Mouse (Mus musculus) urinary bladder, postnatal 14 days (tissue): ENCODE measurements around the gene Psmb10.
A peak's percentile ranks its signal among the peaks of the same experiment; 100 is the strongest.
"Not testable (repeated sequence)": the region's sequence is repeated elsewhere in the genome, so short reads cannot be mapped to it uniquely, and the experiment has no call there.

Experiments used
- DNase-seq: peaks from one replicate; pipeline ENCODE4 v3.0.0; 2021; ENCODE audit warnings: low spot score

Gene Psmb10

DNA sequence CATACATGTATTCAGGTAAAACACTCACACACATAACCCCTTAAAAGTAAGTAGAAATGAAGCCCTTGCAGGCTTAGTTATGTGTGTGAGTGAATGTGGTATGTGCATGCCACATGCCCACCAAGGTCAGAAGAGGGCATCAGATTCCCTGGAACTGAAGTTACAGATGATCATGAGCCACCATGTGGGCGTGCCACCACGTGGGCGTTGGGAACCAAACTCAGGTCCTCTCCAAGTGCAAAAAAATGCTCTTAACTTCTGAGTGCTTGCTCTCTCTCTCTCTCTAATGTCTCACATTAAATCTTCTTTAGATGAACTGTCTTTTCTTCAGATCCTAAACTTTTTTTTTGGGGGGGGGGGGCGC, at the start of gene Psmb10:
Gene Psmb10 (minus strand): TSS at position 139 of the 364 bp plus-strand sequence.
- DNase-seq, result no peak

DNA sequence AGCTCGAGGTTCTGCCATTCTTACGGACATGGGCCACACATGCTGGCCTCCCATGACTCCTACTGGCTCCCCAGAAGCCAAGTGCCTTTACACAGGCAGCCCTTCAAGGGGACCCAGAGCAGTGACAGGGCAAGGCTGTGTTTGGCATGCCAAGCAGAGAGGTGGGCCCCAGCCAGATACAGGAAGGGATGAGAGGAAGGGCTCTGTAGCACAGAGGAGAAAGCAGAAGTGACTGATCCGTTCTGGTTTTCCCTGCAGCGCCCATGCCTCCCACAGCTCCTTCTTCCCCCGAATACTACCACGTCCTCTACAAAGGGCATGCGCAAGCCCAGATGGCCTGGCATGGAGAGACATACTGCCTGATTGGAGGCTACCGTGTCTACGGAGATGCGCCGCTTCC, 45.2 kb upstream of the Psmb10 start:
- DNase-seq, result not testable (repeated sequence)

DNA sequence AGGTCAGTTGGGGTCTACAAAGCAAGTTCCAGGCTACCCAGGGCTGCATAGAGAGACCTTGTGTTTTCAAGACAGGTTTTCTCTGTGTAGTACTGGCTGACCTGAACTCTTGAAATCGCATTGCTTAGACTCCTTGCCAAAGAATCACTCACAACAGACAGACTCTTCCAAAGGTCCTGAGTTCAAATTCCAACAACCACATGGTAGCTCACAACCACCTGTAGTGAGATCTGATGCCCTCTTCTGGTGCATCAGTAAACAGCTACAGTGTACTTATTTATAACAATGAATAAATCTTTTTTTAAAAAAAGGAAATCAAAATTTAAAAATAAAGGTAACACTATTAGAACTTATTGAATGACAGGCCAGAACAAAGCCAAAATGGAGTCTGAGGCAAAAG, 42.9 kb upstream of the Psmb10 start:
- DNase-seq, result no peak

DNA sequence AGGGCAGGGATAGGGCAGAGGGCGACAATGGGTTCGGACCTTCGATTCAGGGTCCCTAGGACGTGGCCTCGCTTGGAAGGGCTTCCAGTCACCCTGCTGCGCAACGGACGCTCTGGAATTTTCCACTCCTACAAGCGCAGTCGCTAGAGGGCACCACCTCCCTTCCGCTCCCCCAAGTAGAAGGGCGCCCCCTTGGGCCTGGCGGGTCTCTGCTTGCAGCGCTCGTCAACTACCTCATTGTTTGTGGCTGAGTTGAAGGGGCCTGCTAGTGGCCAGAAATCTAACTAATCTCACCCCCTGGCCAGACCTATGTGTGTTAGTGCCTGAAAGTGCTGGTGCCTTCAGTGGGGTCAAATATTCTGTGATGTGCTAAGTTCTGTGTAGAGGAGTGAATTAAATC, 41.1 kb upstream of the Psmb10 start, which contains the start of gene Dpep3:
Gene Dpep3 (minus strand): TSS at position 105 of the 400 bp plus-strand sequence.
- DNase-seq, result no peak

DNA sequence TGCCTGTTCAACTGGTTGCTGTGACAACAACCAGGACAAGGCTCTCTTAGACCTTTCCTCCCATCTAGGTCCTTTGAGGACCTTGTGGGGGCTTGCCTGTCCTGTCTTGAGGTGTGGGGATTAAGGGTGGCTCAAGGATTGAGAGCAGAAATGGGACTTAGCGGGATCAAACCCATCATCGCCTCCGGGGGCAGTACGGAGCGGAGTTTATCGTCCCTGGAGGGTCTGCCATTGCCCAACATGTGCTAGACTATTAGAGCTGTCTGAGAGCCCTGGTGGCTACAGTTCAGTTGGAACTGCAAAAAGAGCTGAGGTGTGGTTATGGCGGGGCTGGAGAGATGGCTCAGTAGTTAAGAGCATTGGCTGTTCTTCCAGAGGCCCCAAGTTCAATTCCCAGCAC, 37.1 kb upstream of the Psmb10 start:
- no peak for DNase-seq

DNA sequence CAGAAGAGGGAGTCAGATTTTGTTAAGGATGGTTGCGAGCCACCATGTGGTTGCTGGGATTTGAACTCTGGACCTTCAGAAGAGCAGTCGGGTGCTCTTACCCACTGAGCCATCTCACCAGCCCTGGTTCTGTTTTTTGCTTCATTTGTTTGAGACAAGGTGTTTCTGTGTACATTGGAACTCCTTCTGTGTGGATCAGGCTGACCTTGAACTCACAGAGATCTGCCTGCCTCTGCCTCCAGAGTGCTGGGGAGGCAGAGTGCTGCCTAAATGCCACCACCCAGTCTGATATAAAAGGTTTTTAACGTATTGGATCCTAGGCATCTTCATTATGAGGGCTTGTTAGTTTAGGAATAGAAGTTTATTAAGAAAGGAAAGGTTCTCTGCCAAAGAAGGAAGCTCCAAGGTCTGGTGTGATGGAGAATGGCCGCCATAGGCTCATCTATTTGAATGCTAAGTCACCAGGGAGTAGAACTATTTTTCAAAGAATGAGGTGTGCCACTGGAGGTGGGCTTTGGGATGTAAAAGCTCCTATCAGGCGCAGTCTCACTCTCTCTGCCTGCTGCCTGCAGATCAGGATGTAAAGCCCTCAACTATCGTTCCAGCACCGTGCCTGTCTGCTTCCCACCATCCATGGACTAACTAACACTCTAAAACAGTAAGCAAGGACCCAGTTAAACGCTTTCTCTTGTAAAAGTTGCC, 32.9 kb upstream of the Psmb10 start:
- no peak for DNase-seq

DNA sequence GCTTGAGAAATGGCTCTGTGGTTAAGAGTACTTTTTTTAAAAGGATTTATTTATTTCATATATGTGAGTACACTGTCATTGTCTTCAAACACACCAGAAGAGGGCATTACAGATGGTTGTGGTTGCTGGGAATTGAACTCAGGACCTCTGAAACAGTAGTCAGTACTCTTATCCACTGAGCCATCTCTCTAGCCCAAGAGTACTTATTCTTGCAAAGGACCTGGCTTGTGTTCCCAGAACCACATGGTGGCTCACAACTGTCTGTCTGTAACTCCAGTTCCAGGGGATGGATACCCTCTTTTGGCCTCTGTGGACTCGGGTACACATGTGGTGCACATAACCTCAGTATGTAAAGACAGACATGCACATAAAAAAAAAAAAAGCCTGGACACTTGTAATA, 31.1 kb upstream of the Psmb10 start:
- no peak for DNase-seq

DNA sequence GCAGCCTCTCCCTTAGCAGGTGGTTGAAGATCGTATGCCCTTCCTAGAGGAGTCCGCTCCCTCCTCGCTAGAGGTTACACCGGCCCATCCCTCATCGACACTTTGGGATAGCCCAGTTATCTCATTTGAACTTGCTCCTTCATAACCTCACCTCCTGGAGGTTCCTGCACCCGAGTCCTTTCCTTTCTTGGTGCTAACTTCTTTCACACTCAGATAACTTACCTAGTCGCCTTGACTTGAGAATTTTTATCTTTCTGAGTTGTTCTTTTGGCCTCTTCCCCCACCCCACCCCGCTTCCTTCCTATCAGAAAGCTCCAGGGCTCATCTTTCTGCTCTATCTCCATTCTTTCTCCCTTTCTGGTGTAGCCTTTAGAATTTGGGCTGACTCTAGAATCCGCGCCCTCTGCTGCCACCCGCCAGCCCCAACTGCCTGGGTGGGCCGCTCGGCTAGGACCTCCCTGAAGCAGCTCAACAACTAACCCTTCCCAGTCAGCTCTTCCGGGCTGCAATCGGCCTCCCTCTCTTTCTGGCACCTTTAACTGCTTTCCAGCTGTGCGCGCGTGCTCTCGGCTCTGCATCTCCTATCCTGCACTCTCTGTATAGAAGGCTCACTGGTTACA, 28.6 kb upstream of the Psmb10 start:
- DNase-seq, result peak; percentile 47

DNA sequence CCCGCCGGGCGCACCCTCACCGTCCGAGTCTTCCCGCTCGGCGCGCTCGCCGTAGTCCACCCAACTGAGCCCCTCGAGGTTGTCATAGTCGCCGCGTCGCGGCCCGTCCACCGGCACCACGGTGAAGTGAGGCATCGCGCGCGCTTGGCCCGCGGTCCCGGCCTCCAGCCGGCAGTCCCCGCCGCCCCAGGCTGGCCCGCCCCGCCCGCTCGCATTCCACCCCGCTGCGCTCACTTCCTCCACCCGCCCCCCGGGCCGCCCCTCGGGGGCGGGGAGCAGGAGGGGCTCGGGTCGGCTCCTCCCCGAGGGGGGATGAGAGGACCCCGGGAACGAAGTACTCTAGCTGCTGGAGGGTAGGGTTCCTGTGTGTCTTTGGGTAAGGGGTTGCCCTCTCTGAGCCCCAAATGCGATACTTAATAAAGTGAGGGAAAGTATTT, 27.7 kb upstream of the Psmb10 start, which contains the start of gene Slc12a4:
Gene Slc12a4 (minus strand): TSS at position 193 of the 437 bp plus-strand sequence.
- peak; percentile 80 for DNase-seq

DNA sequence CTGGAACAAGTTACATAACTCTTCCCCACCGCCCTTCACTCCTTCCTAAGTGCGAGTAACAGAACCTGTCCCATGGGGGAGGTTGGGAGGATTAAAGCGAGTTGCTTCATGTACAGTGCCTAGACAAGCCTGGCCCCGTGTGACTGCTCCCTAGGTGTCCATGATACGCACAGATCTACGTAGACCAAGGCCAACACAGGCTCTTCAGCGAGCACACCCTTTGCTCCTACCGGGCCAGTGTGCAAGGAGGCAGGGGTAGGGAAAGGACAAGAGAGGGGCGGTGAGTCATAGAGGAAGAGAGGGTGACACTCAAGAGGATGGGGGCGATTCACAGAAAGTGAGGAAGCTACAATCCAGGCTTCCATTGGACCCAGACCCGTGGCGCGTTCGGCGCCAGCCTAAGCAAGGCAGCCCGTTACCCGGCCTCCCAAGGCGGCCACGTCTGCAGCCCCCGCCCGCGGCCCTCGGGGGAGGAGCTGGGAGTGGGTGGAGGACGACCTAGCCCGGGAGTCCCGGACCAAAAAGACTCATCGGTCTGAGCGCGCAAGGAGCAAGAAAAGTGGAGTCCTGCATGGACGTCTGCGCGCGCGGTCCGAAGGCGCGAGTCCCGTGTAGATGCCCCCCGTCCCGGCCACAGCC, 27.1 kb upstream of the Psmb10 start:
- DNase-seq, result peak; percentile 61

DNA sequence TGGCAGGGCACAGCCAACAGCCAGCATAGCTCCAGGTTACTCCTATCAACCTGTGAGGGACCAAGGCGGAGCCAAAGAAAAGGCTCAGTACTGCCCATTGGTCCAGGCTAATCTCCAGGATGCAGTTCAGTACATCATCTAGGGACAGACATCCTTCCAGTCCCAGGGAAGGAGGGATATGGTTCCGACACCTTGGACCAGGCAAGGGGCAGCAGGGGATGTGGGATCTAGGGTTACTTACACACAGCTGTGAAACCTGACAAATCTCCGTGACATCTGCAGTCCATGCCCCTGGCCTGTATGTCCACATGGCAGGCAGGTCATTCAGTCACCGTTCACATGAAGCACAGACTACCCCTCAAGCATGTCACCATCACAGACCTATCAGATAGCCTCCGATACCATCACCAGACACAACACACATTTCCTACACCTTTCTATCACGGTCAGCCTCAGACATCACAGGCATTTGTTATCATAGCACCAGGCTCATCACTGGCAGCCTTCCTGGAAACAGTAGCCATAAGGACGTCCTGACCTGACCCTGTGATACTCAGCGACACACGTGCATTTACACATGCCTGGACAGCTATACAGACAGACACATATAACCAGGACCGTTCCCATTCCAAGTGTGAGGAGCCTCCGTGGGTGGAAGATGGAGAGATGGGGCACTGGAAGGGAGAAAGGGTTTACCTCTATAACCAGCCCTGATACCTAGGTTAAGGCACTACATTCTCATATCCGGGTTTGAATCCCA, 26.4 kb upstream of the Psmb10 start:
- no peak for DNase-seq

DNA sequence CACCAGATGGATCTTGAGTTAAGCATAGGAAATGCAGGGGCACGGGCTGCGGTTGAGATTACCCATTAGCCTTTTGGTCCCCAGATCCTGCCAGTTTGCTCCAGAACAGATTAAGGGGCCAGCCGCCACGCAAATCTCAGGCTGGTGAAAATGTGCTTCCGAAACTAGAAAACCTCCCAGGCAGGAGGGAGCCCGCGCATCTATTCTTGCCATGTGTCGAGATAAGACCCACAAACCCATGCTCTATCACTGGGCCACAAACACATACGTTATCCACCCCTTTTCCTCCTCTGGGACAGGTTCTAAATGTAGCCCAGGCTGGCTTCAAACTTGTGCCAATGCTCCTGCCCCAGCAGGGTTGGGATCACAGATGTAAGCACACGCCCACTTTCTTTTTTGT, 23.3 kb upstream of the Psmb10 start:
- no peak for DNase-seq

DNA sequence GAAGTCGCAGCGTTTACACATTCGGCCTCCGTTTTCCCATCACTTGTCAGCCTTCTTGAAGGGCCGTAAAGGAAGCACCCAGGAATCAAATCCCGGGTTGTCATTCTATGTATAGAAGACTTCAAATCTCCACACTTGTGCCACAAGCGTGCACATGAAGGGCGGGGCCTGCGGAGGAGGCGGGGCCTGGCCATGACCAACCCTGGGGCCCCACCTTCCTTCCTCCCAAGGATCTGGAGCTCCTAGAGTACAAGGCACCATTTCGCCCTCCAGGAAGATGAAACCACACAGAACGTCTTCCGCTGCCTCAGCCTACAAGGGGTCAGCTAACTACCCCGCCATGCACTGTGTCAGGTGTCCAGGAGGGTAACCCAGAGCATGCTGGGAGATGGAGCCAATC, 22.9 kb upstream of the Psmb10 start:
- DNase-seq, result no peak

DNA sequence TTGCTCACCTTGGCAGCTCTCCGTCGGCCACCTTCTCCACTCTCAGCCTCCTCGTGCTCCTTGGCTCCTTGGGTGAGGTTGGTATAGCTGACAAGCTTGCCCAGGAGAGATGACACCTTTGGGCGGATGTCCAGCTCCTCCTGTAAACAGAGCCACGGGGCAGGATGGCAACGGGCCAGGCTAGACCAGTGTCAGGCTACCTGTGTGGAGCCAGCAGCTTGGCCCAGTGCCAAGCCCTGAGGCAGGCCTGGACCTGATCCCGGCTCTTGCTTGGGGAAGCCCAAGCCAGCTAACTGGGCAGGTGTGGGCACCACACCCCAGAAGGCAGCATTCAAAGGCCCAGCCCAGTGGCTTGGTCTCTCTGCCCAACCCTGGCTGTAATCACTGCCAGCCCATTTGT, 21.1 kb upstream of the Psmb10 start:
- DNase-seq, result peak; percentile 95

DNA sequence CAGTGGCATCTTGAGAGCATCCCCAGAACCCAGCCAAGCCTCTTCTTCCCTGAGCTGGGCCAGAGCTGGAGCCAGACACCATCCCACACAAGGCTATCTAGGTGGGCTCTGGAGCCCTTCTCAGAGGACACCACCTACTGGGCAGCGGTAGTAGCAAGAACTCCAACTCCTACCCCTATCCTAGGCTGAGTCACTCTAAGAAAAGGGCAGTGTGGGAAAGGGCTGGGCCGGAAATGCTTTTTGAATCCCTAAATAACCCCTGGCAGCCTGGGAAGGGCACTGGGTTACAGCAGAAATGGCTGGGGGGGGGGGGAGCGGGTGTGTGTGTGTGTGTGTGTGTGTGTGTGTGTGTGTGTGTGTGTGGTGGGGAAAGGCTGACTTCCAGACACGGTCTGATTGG, 19.6 kb upstream of the Psmb10 start:
- no peak for DNase-seq

DNA sequence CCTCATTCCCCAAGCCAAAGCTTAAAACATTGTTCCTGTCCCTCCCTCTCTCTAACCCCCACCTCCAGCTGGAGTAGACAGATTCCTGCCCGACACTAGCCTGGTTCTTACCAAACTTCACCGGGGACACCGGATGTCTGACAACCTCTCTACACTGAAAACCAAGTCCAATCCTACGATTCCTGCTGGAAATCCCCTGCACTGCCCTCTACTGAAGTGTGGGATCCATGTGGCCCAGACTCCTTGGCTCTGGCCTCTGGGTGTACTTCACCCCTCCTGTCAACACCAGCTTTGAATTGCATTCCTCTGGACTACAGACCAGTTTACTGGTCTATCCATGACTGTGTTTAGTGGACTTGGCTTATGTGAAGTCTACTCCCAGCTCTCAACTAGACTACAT, 18.3 kb upstream of the Psmb10 start:
- no peak for DNase-seq

DNA sequence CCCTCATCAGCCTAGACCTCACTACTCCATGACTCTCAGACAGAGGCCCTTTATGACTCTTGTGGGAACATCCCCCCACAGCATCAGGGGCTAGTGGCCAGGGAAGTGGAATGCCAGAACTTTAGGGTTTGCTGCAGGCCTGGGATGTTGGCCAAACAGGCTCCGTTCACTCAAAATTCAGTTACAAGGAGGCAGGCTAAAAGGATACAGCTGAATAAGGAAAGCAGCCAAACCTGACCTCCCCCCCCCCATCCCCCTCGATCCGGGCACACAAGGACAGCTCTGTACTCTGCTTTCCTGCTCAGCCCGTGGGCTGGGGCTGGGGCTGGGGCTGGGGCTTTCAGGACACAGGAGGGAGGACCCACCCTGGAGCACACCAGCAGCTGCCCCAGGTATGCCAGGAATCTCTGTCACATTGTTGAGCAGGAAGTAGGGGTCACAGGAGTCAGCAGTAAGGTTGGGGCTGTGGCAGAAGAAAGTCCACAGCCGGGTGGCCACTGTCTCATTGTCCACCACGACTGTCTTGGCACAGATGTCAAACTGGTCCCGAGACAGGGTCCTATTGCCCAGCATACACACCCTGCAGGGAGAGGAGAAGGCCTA, 12.9 kb upstream of the Psmb10 start:
- peak; percentile 40 for DNase-seq

DNA sequence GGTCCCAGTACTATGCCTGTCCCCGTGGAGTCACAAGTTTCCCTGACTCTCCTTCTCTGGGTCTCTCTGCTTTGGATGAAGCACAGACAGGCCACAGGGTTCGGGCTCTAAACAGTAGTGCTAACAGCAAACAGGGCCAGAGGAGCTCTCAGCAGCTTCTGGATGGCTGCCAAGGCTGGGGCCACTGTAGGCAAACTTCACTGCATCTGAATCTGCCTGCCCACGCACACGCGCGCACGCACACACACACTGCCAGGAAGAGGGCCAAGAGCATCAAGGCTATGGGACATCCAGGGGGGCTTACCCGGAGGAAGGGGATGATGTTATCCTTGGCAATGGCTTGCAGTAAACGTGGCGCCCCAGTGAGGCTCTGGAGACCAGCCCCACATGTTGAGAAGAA, 11.1 kb upstream of the Psmb10 start:
- peak; percentile 56 for DNase-seq

DNA sequence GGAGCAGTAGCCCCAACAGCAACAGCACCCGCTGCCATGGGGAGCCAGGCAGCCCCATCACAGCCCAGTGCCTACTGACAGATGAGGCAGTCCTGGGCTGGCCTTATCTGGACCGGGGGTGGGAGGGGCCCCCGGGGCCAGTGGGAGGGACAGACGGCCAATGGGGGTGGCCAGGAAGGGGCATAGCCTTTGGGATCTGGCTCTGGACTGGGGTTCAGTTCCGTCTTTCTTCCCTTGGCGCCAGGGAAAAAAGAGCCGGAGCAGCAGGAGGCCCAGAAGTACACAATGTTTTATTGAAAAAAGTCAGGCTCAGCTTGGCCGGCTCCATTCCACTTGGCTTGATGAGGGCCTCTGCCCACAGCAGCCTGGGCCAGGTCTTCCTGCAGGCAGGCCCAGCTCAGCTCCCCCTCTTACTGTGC, 5.1 kb upstream of the Psmb10 start, which contains the start of gene Lcat:
Gene Lcat (minus strand): TSS at position 62 of the 419 bp plus-strand sequence.
- DNase-seq, result no peak

DNA sequence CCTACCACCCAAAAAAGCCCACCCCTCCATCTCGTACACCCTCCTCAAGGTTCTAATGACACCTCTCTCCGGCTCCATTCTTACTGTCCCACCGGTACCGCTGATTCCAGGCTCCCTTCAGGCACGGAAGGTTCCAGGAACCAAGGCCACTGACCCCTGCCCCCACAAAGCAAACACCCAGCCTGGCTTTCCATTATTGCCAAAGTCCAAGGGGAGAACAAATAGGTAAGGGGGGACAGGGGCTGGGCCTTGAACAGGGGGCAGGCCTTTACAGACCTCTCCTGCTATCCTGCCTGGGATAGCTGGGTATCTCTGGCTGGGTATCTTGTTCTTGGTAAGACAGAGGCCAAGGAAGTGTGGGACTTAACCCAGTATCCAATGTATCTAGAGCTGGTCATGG, 4.3 kb upstream of the Psmb10 start:
- no peak for DNase-seq

DNA sequence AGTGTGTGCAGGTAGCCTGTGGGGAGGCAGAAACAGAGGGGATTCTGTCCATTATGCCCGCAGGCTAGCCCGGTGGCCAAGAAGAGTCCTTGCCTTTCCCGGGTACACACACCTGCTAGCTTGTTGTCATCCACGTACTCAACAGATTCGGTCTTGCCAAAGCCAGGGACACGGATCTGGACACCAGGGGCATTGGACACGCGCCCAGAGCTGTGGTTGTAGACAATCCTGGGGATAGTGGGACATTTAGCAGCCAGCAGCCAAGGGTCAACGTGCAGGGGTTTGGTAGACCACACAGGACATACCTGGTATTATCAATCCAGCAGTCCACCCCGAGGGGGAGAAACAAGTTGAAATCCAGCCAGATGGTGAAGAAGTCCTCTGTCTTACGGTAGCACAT, 3.8 kb upstream of the Psmb10 start:
- no peak for DNase-seq
